In genomic region chr11:116725031-116725948, GRCm38 (mm10) we compare ENCODE assay signal across 9 mouse cellular contexts. TPM values are rescaled to one million over a fixed set of nuclear protein-coding genes. Genes with fewer than 3 reads are reported as not detected.
DNase-seq lines count a peak whose midpoint lies in the region; ATAC-seq lines count a peak whose summit lies in the region.
"Had no signal": no experiment of that assay in that cellular context is flagged by ENCODE, and none has a peak within 500 bp of the region (broad histone marks: within the 10 kb centered on the region; RNA-seq: fewer than 3 reads in every experiment).

No protein-coding gene starts in this region.

- H3K9ac ChIP-seq in forebrain, embryonic 13.5 days, result 0 out of 2 replicates have a peak overlapping the region, but pooled peaks have one; percentile 8
- no peak overlapping the region for H3K9ac ChIP-seq in neural tube, embryonic 11.5 days (ENCODE audit: low read length)

- H3K36me3 ChIP-seq in forebrain, embryonic 13.5 days (ENCODE audit: poor library complexity, severe bottlenecking), result no peaks in the 10 kb centered on the region
- no peaks in the 10 kb centered on the region for H3K36me3 ChIP-seq in neural tube, embryonic 11.5 days (ENCODE audit: control insufficient read depth, insufficient read depth, low read length)

- peak; percentile 8 for DNase-seq in layer of hippocampus, adult 11-12 months (ENCODE audit: low spot score)
- no peak for DNase-seq in layer of hippocampus, postnatal 36 days
- peak; percentile 40 for DNase-seq in brain, embryonic 18.5 days (ENCODE audit: low read depth, low spot score)
- DNase-seq in neural tube, embryonic 11.5 days (ENCODE audit: low spot score), result peak; percentile 32
- DNase-seq in adrenal gland, adult 2 months, result no peak
- no peak for DNase-seq in right cerebral cortex, postnatal 14 days

- no peak overlapping the region for H3K27ac ChIP-seq in forebrain, embryonic 13.5 days
- no peak overlapping the region for H3K27ac ChIP-seq in neural tube, embryonic 11.5 days (ENCODE audit: low read depth, low read length)

- no peaks in the 10 kb centered on the region for H3K27me3 ChIP-seq in forebrain, embryonic 13.5 days
- H3K27me3 ChIP-seq in neural tube, embryonic 11.5 days (ENCODE audit: control insufficient read depth, insufficient read depth, low read length), result no peaks in the 10 kb centered on the region

- ATAC-seq in forebrain, embryonic 13.5 days, result 0 out of 2 replicates have a peak, but pooled peaks have one; percentile 21
- ATAC-seq in neural tube, embryonic 11.5 days (ENCODE audit: insufficient read depth, low FRiP score, low TSS enrichment), result no peak
- no peak for ATAC-seq in granulocyte monocyte progenitor cell, adult 5-6 weeks (replicated peaks; ENCODE audit: poor library complexity, severe bottlenecking)

- H3K4me3 ChIP-seq in forebrain, embryonic 13.5 days, result peak overlapping the region; percentile 10; the same call in 1 of the 2 replicates
- no peak overlapping the region for H3K4me3 ChIP-seq in neural tube, embryonic 11.5 days (ENCODE audit: low read depth, low read length)

- H3K4me1 ChIP-seq in forebrain, embryonic 13.5 days, result peaks cover 7% of the 10 kb centered on the region; the same call in 1 of the 2 replicates
- H3K4me1 ChIP-seq in neural tube, embryonic 11.5 days (ENCODE audit: control insufficient read depth, insufficient read depth, low read length), result no peaks in the 10 kb centered on the region

- 39% methylated on average over 27 of the region's 27 CpGs for WGBS in forebrain, embryonic 13.5 days
- 46% methylated on average over 27 of the region's 27 CpGs for WGBS in neural tube, embryonic 11.5 days

- no peaks in the 10 kb centered on the region for H3K9me3 ChIP-seq in forebrain, embryonic 13.5 days (replicated peaks)
- no peaks in the 10 kb centered on the region for H3K9me3 ChIP-seq in neural tube, embryonic 11.5 days (ENCODE audit: control insufficient read depth, low read length)

- H3K4me2 ChIP-seq in forebrain, embryonic 13.5 days, result peak overlapping the region; percentile 40
- peak overlapping the region; percentile 11; the same call in 1 of the 2 replicates for H3K4me2 ChIP-seq in neural tube, embryonic 11.5 days (ENCODE audit: low read depth)

RNA-seq across cellular contexts. Expression of gene St6galnac1, which starts 50.0 kb away (rescaled TPM):
- total RNA-seq in layer of hippocampus, postnatal 36 days (2021), result not detected
- polyA plus RNA-seq in forebrain, embryonic 13.5 days (2015; fragmentation: Nextera tagmentation; extraction: Ambion mirVana), result not detected in 2 replicates
- not detected in 2 replicates for polyA plus RNA-seq in neural tube, embryonic 11.5 days (2014; fragmentation: Nextera tagmentation; extraction: Ambion mirVana)
- total RNA-seq in granulocyte monocyte progenitor cell, adult 5-6 weeks (2014; fragmentation: Nextera tagmentation), result not detected in 2 replicates
- total RNA-seq in granulocyte monocyte progenitor cell, adult 5-6 weeks (2017), result not detected in 2 replicates
- under 1 TPM in 1 of 2 experiments, not detected in 1; 0.24 TPM for total RNA-seq in adrenal gland, adult 2 months (2021)
- 0.10 and 0.31 TPM in 2 replicates for polyA plus RNA-seq in adrenal gland, adult 2 months (2012; rRNA removed)
- total RNA-seq: left cerebral cortex, postnatal 10 days had no signal

Comparison
In these comparisons a context has a peak if more than half of its experiments do, and no peak if none do; other contexts are left out.
1. DNase-seq: peak in layer of hippocampus, adult 11-12 months (single experiment), brain, embryonic 18.5 days (single experiment) and neural tube, embryonic 11.5 days (single experiment); none in layer of hippocampus, postnatal 36 days (0 of 2), adrenal gland, adult 2 months (single experiment) and right cerebral cortex, postnatal 14 days (single experiment).